Mouse (Mus musculus) adrenal gland, postnatal 36 days (tissue): ENCODE measurements at regions not wholly inside any gene's neighbourhood (a gene's known extent, or its start where the extent isn't known, plus 50 kb on each side); places are given as distances from the start of the nearest gene placed in this dataset.

ENCODE experiments used
- DNase-seq, 2 experiments: peaks; one replicate each; pipeline ENCODE4 v3.0.0; 2021; ENCODE audit warnings: mixed read lengths in 1 of 2

GRCm38 (mm10) chr14:55406146-55406545, 72.4 kb upstream of the Dhrs4 start:
- DNase-seq = no peak
